Mouse (Mus musculus) small intestine, adult 2 months (tissue): ENCODE data around the gene Armc10. TPM values are rescaled to one million over a fixed set of nuclear protein-coding genes. Genes with fewer than 3 reads are reported as not detected.

ENCODE experiments used
- H3K27ac ChIP-seq: fragments of 200-500 bp; 2 replicates; pipeline ENCODE4 v1.5.1; 2012; ENCODE audit warnings: low read depth, low read length, control low read depth, inconsistent platforms; ENCODE audit not compliant: insufficient read depth
- H3K27me3 ChIP-seq: fragments of 200-500 bp; 2 replicates; pipeline ENCODE4 v1.6.1; 2012; ENCODE audit warnings: mild to moderate bottlenecking, moderate library complexity, low read length, inconsistent platforms; ENCODE audit not compliant: control insufficient read depth, insufficient read depth
- H3K36me3 ChIP-seq: fragments of 200-500 bp; 2 replicates; pipeline ENCODE4 v1.6.1; 2012; ENCODE audit warnings: mild to moderate bottlenecking, low read length, control low read depth, inconsistent platforms; ENCODE audit not compliant: control insufficient read depth, insufficient read depth
- H3K4me1 ChIP-seq: fragments of 200-500 bp; 2 replicates; pipeline ENCODE4 v1.6.1; 2012; ENCODE audit warnings: low read length, inconsistent platforms, mixed read lengths; ENCODE audit not compliant: control insufficient read depth, insufficient read depth, insufficient read length
- H3K4me3 ChIP-seq: fragments of 200-500 bp; 2 replicates; pipeline ENCODE4 v1.5.1; 2012; ENCODE audit warnings: low read depth, mild to moderate bottlenecking, control low read depth, inconsistent platforms, low read length, moderate library complexity
- CTCF ChIP-seq: fragments of 200-500 bp; IDR thresholded peaks from 2 replicates; pipeline ENCODE4 v1.5.1; 2012; ENCODE audit warnings: low read depth, mild to moderate bottlenecking, control low read depth, inconsistent platforms, low read length, moderate library complexity, mixed read lengths; ENCODE audit not compliant: insufficient replicate concordance, insufficient read length; ENCODE audit errors: extremely low read depth
- POLR2A ChIP-seq: fragments of 200-500 bp; IDR thresholded peaks from 2 replicates; pipeline ENCODE4 v1.6.1; 2012; ENCODE audit warnings: low read depth, mild to moderate bottlenecking, control low read depth, inconsistent platforms, low read length, moderate library complexity
- WGBS: fragments of 180-500 bp; shearing (Covaris S2); methylation state at CpG from one replicate; pipeline ENCODE4 v1.1.7; 2018; 5-methylcytosine and 5-hydroxymethylcytosine counted together
- polyA plus RNA-seq: library from polyadenylated mRNA; depleted of rRNA; stranded (reverse); fragments of >200 nt; gene quantifications from 2 replicates; pipeline ENCODE4 v1.2.3, GENCODE M21; 2012

Armc10 gene
- polyA plus RNA-seq, 1 experiment = 31.8 TPM

DNA sequence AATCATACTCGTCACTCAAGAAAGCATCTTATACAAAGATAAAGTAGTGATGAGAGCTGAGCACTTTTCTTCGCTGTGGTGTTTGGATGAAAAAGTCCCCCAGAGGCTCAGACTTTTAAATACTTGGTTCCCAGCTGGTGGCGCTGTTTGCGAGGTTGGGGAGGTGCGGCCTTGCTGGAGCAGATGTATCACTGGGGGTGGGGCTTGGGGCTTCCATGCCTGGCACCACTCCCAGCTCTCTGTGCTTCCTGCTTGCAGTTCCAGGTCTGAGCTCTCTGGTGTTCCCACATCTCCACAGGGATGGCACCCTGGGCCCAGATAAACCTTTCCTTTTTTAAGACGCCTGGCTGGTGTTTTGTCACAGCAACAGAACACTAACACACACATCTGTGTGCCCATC, 32.3 kb downstream of the Armc10 start:
- Histone ChIP-seq H3K27me3 (no peaks in the 10 kb centered on the region), H3K27ac (no peak overlapping the region), H3K4me1 (no peaks in the 10 kb centered on the region), H3K4me3 (no peak overlapping the region), H3K36me3 (peaks cover 4% of the 10 kb centered on the region; the same call in 1 of the 2 replicates)
- 94% methylated on average over 6 of the region's 6 CpGs for WGBS
- TF ChIP-seq CTCF (no peak), POLR2A (no peak)

DNA sequence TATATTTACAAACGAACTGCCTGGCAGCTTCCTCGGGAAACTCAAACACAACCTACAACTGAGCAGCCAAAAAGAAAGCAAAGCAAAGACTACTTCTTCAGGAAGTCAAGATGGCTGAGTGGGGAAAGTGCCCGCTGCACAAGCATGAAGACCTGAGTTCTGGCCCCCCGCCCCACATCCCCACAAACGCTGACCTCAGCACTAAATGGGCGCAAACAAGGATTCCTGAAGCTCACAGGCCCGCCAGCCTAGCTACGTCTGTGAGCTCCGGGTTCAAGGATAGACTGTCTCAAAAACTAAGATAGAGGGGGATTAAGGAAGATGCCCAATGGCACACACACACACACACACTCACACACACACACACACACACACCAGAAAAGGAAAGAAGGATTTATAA, 32.8 kb downstream of the Armc10 start:
- Histone ChIP-seq H3K27ac (no peak overlapping the region), H3K27me3 (no peaks in the 10 kb centered on the region), H3K4me3 (no peak overlapping the region), H3K36me3 (peaks cover 4% of the 10 kb centered on the region; the same call in 1 of the 2 replicates), H3K4me1 (no peaks in the 10 kb centered on the region)
- WGBS = 97% methylated on average over 9 of the region's 9 CpGs
- no peak for TF ChIP-seq POLR2A
- no peak for TF ChIP-seq CTCF

DNA sequence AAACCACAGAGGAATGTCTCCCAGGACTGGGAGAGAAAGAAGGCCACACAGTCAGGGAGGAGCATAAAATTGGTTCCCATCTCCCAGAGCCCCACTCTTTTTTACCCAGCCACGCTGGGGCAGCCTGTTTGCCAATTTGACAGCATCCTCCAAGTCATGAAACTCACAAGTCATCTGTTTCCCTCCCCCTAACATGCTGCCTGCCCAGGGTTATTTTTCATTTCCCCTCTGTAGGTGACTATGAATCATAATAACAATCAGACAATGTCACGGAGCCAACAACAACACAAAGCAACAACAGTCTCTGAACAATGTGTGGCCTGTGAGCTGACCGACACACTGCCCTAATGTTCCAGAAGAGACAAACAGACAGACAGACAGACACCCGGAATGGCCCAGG, 34.4 kb downstream of the Armc10 start:
- Histone ChIP-seq H3K27ac (no peak overlapping the region), H3K4me3 (no peak overlapping the region), H3K36me3 (peaks cover 4% of the 10 kb centered on the region; the same call in 1 of the 2 replicates), H3K27me3 (no peaks in the 10 kb centered on the region), H3K4me1 (no peaks in the 10 kb centered on the region)
- WGBS = 79% methylated on average over 4 of the region's 4 CpGs
- TF ChIP-seq POLR2A (no peak), CTCF (no peak)

DNA sequence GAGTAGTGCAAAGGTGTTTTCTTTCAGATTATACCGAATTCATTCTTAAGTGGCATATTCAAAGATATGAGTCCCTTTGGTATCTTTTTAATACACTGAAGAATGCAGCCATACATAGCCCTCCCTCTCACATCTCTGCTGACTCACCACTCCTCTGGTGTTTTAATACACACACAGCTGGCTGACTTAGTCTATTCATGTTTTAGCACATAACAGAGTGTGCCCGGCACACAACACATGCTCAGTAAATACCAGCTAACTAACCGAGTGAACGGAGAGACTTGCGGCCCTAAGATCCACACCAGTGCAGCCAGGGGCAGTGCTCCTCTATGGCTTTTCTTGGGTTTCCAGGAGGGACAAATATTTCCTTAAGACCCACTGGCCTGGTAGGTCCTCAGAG, 35.3 kb downstream of the Armc10 start:
- Histone ChIP-seq H3K27me3 (no peaks in the 10 kb centered on the region), H3K36me3 (no peaks in the 10 kb centered on the region), H3K27ac (no peak overlapping the region), H3K4me3 (no peak overlapping the region), H3K4me1 (no peaks in the 10 kb centered on the region)
- no peak for TF ChIP-seq CTCF
- no peak for TF ChIP-seq POLR2A
- WGBS = 85% methylated on average over 5 of the region's 5 CpGs

DNA sequence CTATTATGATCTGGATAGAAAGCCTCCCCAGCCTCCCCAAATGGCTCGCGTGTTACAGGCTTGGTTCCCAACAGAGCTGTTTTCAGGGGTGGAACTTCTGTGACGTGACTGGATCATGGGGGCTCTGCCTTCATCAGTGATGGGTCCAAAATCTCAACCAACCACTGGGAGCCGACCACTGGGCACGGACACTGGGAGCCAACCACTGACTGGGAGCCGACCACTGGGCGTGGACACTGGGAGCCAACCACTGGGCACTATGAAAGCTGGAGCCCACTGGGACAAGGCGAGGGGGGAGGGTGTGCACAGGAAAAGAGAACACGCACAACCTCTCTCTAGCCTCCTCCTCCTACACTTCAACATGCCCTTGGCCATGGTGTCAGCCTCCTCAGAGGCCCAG, 38.2 kb downstream of the Armc10 start:
- no peak overlapping the region for H3K4me3 ChIP-seq
- no peaks in the 10 kb centered on the region for H3K36me3 ChIP-seq
- H3K4me1 ChIP-seq = no peaks in the 10 kb centered on the region
- 99% methylated on average over 9 of the region's 9 CpGs for WGBS
- H3K27ac ChIP-seq = no peak overlapping the region
- H3K27me3 ChIP-seq = no peaks in the 10 kb centered on the region
- TF ChIP-seq CTCF = no peak
- TF ChIP-seq POLR2A = no peak

DNA sequence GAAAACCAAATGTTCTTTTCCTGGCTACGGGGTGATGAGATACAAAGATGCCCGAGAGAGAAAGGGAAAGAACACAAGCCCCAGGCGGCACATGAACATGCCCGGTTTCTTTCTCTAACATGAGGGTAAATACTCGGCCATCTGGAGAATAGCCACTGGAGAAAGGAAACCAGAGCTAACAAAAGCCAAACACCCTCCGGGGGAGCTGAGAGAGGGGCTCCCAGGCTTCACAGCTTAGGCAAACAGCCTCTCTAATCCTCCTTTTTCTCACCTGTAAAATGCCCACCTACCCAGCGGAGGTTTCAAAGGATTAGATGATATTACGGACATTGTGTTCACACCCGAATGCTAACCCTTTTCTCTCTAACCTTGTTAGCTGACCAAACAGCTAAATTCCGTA, 39.4 kb downstream of the Armc10 start:
- Histone ChIP-seq H3K4me3 (no peak overlapping the region), H3K27me3 (no peaks in the 10 kb centered on the region), H3K4me1 (no peaks in the 10 kb centered on the region), H3K27ac (no peak overlapping the region), H3K36me3 (0 out of 2 replicates have a peak, but pooled peaks cover 1% of the 10 kb centered on the region)
- 87% methylated on average over 10 of the region's 10 CpGs for WGBS
- TF ChIP-seq POLR2A (no peak), CTCF (no peak)

DNA sequence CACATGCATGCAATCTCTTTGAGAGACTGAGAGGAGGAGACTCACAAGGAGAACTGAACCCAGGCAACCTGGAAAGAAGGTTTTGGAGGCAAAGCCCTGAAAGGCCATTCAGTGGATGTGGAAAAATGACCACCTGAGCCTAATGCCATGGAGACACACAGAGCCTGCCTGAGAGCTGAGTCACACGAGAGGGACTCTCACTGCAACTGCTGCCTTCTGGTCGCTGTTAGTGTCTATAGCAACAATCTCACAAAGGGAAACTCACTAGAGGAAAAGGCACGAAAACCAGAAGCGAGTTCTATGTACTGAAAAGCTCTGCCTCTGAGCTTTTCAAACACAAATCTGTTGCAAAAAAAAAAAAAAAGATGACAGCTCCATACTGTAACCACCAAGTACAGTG, 41.4 kb downstream of the Armc10 start:
- Histone ChIP-seq H3K27me3 (no peaks in the 10 kb centered on the region), H3K36me3 (0 out of 2 replicates have a peak, but pooled peaks cover 1% of the 10 kb centered on the region), H3K27ac (no peak overlapping the region), H3K4me3 (no peak overlapping the region), H3K4me1 (no peaks in the 10 kb centered on the region)
- TF ChIP-seq CTCF = no peak
- no peak for TF ChIP-seq POLR2A
- whole genome bisulfite sequencing = 75% methylated on average over 4 of the region's 4 CpGs

DNA sequence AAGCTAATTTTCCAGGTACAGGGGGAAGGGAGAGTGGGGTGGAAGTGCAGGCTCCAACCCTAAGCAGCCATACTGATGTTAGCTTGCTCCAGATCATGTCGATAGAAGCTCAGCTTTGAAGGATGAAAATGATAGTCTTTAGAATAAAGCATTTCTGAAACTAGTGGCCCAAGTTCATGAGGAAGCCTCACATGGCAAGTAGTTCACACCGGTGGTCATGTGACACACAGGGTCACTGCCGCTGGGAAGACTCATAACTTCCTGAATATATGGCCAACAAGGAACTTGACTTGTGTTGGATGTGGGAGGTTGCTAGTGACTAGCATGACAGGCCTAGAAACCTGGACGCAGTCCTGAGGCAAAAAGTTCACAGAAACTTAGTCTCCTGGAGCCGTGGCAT, 46.6 kb downstream of the Armc10 start:
- Histone ChIP-seq H3K27ac (no peak overlapping the region), H3K36me3 (0 out of 2 replicates have a peak, but pooled peaks cover 1% of the 10 kb centered on the region), H3K4me1 (peaks cover 10% of the 10 kb centered on the region; the same call in 1 of the 2 replicates), H3K4me3 (no peak overlapping the region), H3K27me3 (no peaks in the 10 kb centered on the region)
- TF ChIP-seq POLR2A (no peak), CTCF (no peak)
- WGBS = 80% methylated on average over 5 of the region's 5 CpGs
